Mouse (Mus musculus) liver (tissue): ENCODE data around the gene Asf1b.
"Not testable (repeated sequence)": the region's sequence is repeated elsewhere in the genome, so short reads cannot be mapped to it uniquely, and the experiment has no call there.

Source experiments
- DNase-seq: peaks from one replicate; pipeline ENCODE4 v3.0.0-alpha.2; 2020; ENCODE audit warnings: mixed read lengths

Gene Asf1b

GRCm38 (mm10) chr8:83996567-83997505 is 41.5 kb downstream of the Asf1b start:
- peak; percentile 92 for DNase-seq

GRCm38 (mm10) chr8:83997511-83998141 is 42.3 kb downstream of the Asf1b start, which contains the start of gene Samd1:
Gene Samd1, plus strand, starts transcription at chr8:83997672.
- DNase-seq, result peak; percentile 58

- DNase-seq, result peak; percentile 76
These were observed 43.1 kb downstream of the Asf1b start for GRCm38 (mm10) chr8:83998231-83999056.

GRCm38 (mm10) chr8:83999057-83999705 is 43.9 kb downstream of the Asf1b start:
- no peak for DNase-seq

GRCm38 (mm10) chr8:83999825-84000224 is 44.5 kb downstream of the Asf1b start:
- no peak for DNase-seq

- DNase-seq, result no peak
These were observed 46.1 kb downstream of the Asf1b start, which contains the start of gene 1700067K01Rik for GRCm38 (mm10) chr8:84001281-84002000. Gene 1700067K01Rik, plus strand, starts transcription at chr8:84001502.

- DNase-seq, result no peak
These were observed 47.8 kb downstream of the Asf1b start for GRCm38 (mm10) chr8:84002957-84003611.

GRCm38 (mm10) chr8:84003612-84004246 is 48.4 kb downstream of the Asf1b start:
- no peak for DNase-seq

- DNase-seq, result peak; percentile 94
These were observed 49.4 kb downstream of the Asf1b start for GRCm38 (mm10) chr8:84004533-84005201.

GRCm38 (mm10) chr8:84005502-84005901 is 50.2 kb downstream of the Asf1b start:
- DNase-seq, result not testable (repeated sequence)

- no peak for DNase-seq
These were observed 53.1 kb downstream of the Asf1b start for GRCm38 (mm10) chr8:84008362-84008761.

GRCm38 (mm10) chr8:84009876-84010275 is 54.6 kb downstream of the Asf1b start:
- DNase-seq, result peak; percentile 82

- peak; percentile 69 for DNase-seq
These were observed 55.6 kb downstream of the Asf1b start for GRCm38 (mm10) chr8:84010625-84011611.

GRCm38 (mm10) chr8:84011705-84012498 is 56.6 kb downstream of the Asf1b start, which contains the start of gene 2210011C24Rik:
Gene 2210011C24Rik, minus strand, starts transcription at chr8:84012171.
- DNase-seq, result peak; percentile 26

GRCm38 (mm10) chr8:84012499-84013165 is 57.3 kb downstream of the Asf1b start:
- DNase-seq, result peak; percentile 21

GRCm38 (mm10) chr8:84015833-84016232 is 60.5 kb downstream of the Asf1b start:
- no peak for DNase-seq

- no peak for DNase-seq
These were observed 64.4 kb downstream of the Asf1b start for GRCm38 (mm10) chr8:84019738-84020137.
